Mouse (Mus musculus) ES-Bruce4 (cell line): ENCODE measurements around the gene 4930469K13Rik.

Experiments used
- CTCF ChIP-seq: IDR thresholded peaks from one replicate; pipeline ENCODE4 v1.8.1; 2011; ENCODE audit warnings: low read depth, low read length
- EP300 ChIP-seq: IDR thresholded peaks from 2 replicates; pipeline ENCODE4 v1.6.1; 2011; ENCODE audit warnings: low read depth, low read length; ENCODE audit not compliant: insufficient read depth
- POLR2A ChIP-seq: IDR thresholded peaks from one replicate; pipeline ENCODE4 v1.8.1; 2011; ENCODE audit warnings: low read length; ENCODE audit not compliant: insufficient read depth

DNA sequence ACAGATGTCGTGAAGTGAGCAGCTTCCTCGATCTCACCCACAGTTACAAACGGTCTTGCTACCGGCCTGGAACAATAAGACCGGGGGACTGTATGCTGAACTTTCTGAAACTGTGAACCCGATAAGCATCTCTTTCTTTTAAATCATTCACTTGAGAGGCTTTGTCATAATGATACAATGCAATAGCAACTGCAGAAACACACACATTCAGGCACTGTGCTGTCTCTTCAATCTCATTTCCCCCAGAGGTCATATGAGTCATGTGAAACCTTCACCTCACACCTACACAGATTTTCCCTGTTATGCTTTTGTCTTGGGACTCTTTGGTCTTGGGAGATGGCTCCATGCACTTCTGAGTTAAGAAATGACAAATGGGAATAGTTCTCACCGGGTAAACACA is 13.6 kb upstream of the 4930469K13Rik start:
- TF ChIP-seq CTCF (no peak), POLR2A (no peak), EP300 (no peak)
